Mouse (Mus musculus): Measurements from ENCODE around the gene Stam.

DNA sequence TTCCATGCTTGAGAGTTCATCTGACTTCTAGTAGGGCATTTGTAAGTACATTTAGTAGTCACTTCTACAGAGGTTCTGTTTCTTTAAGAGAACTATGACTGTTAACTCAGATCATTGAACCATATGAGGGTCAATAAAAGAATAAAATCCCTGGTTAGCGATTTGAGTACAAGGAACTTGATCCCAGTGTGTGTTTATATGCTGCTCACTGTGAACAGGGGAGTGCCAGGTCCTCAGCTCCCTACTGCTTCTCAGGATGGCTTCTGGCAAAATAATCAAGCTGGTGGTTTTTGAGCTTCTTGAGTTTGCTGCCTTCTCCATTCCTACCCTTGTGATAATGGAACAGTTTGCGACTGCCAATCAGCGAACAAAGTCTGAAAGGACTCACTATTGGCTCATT, 100.4 kb downstream of the Stam start, which contains the start of gene Tmem236:
- TF ChIP-seq TCF12 (IDR thresholded peaks at IDR 0.05; ENCODE audit: insufficient read depth, poor library complexity, severe bottlenecking): no peak
- no peak for TF ChIP-seq POLR2A (IDR thresholded peaks at IDR 0.05; ENCODE audit: insufficient read length, low read depth)
- no peak for TF ChIP-seq MAX (IDR thresholded peaks at IDR 0.05; ENCODE audit: low read depth)
- TF ChIP-seq MYOD1 (IDR thresholded peaks at IDR 0.05; ENCODE audit: control insufficient read depth in 1 of 3, insufficient read length in 2 of 3, low read depth in 2 of 3): no peak
- TF ChIP-seq MYOG (IDR thresholded peaks at IDR 0.05; ENCODE audit: control insufficient read depth in 1 of 3, insufficient read depth in 1 of 3, insufficient read length in 2 of 3, low read depth in 2 of 3): no peak
- TF ChIP-seq POLR2AphosphoS2 (IDR thresholded peaks at IDR 0.05; ENCODE audit: insufficient read length, low read depth): no peak

All from myocyte (in vitro differentiated cells).